Mouse (Mus musculus): ENCODE measurements around the gene Obsl1.

DNA sequence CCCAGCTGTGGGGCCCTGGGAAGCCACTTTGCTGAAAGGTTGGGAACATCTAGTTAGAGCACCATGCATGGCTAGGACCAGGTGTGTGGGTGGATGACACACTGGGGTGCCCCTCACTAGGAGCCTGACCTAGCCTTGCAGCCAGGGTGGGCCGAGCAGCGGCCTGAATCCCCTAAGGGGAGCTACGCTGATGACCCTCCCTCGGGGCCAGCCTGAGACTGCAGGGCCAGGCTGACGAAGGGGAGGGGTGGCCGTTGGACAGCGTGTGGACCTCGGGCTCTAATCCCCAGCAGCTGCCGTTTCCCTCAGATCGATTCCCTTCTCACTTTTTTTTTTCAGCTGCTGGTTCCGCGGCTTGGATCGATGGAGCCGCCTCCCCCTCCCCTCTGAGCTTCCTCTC is 57.3 kb downstream of the Obsl1 start:
- TF ChIP-seq CTCF (IDR thresholded peaks at IDR 0.05; ENCODE audit: control insufficient read depth, insufficient read depth, low read length) = no peak
- TF ChIP-seq POLR2A (IDR thresholded peaks at IDR 0.05; ENCODE audit: borderline replicate concordance, control insufficient read depth, low read depth, low read length) = no peak
